Mouse (Mus musculus) urinary bladder, postnatal 10 days (tissue): ENCODE results near the gene Gria3.

Experiments
- DNase-seq: peaks from one replicate; pipeline ENCODE4 v3.0.0; 2022; ENCODE audit warnings: low spot score

The Gria3 gene

DNA sequence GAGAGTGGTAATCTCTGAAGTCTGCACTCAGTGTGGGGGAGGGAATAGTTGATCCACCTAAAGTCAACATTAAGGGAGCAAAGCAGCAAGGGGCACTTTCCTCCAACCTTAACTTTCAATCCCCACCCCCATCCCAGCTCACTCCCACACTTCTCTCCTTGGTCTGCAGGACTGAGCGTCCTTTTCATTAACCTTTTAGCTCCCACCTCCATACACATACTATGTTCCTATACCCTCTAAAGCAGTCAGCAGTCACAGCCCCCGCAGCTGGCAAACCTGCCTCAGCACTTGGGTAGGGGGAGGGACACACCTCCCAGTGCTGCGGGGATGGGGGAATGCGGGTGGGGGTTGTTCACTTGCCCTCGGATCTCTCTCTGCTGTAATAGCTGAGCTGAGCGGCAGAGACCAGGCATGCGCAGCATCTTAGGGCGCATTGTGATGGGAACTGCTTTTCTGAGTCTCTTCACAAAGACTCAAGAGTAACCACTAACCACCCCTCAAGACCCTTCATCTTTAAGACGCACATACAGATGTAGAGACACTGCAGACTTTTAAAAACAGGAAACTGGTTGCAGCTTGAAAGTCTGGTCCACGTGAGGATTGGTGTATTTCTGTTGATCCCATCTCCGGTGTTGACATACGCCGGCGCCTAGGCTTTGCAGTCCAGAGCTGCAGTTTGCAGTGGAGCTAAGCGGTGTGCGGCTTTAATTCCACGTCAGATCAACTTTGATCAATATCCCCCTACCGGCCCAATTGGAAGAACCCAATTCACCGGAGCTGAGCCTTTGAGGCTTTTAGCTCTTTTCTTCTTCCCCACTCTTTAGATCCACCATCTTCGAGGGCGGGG lies at the start of gene Gria3:
TSS of gene Gria3 (plus strand) at position 797 of the 847 bp plus-strand sequence.
- DNase-seq: no peak

DNA sequence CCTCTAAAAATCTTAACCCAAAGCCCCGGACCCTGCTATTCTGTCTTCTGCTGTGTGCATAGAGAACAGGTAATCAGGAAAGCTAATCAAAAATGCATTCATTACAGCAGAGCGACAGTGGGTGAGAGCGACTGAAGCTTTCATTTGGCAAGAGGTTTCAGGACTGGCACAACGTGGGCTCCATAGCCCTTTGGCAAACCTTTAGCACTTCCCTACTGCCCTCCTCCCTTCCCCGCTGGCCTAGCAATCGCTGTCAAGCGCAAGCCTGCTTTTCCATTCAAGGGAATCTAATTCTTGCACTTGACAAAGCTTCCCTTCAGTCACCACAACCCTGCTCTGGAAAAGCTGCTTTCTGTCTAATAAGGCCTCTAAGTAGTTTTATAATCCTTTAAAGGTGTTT lies 13.6 kb upstream of the Gria3 start:
- DNase-seq: no peak

DNA sequence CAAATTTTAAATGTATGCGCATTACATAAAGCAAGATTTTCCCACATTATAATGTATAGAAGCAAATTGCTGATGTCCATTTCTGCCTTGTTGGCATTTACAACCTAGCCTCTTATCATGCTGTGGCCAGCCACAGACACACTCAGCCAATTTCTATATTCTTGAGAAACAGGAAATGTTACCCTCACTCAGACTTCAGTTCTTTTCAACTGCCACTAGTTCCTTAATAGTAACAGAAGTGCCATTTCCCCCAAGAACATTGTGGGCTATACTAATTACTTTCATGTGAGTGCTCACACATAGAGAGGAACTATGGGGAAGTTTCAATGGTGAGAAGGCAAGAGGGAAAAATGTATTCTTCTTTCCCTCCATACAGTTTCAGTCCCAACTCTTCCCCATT lies 11.6 kb upstream of the Gria3 start:
- DNase-seq: no peak

DNA sequence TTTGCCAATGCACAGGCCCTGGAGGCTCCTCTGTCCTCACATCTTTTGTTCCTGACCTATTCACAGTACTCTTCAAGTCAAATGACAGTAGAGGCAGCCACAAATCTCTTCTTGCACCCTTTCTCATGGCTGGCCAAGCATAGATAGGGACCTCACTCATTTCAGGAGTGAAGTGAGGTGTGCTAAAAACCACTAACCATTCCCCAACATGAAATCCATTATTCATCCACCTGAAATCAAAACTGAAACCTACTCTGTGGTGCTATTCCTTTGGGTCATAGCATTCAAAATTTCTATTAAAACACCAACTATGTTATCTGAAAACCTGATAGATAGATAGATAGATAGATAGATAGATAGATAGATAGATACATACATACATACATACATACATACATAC lies 2.2 kb upstream of the Gria3 start:
- DNase-seq: no peak

DNA sequence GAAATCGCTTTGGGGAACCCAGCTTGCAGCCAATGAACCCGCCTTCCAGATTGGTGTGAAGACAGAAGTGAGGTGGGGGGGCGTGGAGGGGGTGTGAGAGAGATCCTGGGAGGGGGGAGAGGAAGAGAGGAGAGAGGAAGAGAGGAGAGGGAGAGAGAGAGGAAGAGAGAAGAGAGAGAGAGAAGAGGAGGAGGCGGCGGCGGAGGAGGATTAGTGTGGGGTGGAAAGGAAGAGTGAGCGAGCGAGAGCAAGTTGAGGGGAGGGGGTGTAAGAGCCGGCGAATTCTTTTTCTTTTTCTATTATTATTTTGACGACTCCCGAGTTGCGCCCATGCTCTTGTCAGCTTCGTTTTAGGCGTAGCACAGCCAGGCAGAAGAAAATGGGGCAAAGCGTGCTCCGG lies 532 bp downstream of the Gria3 start:
- no peak for DNase-seq

DNA sequence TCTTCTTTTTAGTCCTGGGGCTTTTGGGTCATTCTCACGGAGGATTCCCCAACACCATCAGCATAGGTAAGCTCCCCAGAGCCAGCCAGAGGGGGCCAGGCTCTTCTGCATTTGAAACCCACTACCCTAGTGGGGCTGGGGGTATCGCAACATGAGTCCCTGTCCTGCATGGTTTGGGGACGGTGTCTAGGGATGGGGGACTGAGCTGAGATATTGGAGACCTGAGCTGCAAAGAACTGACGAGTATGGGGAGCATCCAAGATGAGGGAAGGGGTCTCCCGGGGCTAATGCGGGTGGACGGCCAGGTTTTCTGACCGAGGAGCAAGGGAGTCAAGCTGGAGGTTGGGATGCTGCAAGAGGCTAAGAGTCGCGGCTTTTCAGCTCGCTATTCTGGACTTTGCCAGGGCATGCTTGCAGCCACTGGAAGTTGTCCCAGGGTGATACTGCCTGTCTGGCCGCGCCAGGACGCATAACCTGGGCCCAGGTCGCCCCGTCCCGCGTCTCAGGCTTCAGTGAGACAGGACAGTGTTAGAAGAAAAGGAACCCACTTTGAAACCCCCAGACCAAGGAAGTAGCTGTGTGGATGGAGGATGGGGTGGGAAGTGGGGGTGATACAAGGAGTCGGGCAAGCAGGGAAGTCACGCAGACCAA lies 1.1 kb downstream of the Gria3 start:
- DNase-seq: no peak

DNA sequence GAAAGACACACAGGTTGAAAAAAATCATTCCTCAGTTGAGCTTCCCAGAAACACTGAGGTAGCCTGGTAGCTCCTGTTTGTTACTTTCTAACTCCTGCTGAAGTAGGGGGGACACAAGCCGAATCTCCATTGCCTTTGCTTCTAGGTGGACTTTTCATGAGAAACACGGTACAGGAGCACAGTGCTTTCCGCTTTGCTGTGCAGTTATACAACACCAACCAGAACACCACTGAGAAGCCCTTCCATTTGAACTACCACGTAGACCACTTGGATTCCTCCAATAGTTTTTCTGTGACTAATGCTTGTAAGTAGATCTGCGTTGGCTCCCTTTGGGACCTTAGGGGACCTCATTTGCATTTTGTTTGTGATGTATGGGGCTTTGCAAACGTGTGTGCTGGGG lies 2.0 kb downstream of the Gria3 start:
- DNase-seq: no peak

DNA sequence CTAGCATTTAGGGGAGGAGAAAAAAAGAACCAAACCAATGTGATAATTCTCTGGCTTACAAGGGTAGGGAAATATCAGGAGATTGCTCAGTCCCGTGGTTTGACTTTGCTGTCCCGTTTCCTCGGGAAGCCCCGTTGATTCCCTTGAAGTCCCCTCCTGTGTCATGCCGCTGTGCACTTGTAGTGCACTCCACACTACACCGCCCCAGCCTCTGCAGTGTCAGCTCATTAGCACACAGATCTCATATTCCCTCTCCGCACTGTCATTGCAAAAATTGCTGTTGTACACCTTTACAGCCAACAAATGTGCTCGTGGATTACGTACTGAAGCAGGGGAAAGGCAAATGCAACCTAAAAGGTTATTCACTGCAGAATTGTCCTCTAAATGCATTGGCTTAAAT lies 5.6 kb downstream of the Gria3 start:
- DNase-seq: no peak

DNA sequence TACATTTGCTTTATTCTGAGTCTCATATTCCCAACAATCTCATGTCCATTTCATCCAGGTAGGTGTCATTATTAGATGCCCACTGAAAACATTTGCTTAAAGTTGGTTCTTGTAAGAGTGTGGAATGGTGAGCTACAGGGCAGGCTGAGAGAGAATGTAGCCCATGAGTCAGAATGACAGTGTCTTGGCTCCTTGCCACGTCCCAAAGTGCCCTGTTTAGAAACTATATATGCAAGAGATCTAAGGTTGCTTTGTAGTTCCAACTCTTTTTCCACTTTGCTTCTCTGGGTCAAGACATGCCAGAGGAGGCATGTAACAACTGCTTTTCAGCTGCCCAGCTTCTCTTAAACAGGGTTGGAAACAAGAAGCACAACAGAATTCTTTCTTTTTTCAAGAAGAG lies 9.1 kb downstream of the Gria3 start:
- DNase-seq: no peak

DNA sequence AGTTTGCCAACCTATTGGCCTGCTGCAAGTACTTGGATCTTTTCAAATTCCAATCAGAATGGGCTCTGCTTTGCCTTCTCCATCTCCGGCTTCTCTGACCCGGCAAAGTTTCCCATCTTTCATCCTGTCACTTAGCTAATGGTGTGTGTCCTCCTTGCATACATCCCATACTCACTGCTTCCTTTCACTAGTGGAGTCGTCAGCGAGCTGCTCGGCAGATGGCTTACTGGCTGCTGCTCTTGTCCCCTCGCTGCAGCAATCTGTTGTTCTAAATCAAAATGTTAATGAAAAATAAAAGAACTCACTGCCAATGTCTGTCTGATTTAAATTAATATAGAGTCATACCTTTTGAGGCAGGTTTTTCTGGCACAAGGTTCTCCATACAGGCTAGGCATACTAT lies 25.0 kb downstream of the Gria3 start:
- no peak for DNase-seq

DNA sequence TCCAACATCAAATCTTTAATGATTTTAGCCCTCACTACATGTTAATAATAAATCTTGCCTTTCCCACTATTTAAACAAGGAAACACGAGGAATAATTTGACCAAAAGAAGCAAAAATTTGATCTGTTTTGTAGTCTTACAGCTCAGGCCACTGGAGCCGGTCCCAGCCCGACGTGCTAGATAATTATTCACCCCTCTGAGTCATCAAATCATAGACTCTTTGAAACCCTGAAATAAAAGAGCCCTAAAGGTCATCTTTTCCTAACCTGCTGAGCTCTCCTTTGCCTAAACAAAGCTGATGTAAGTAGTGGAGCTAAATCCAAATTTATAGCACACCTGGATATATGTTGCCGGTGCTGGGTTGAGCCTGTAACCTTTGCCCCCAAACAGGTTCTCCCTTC lies 27.4 kb downstream of the Gria3 start:
- DNase-seq: no peak

DNA sequence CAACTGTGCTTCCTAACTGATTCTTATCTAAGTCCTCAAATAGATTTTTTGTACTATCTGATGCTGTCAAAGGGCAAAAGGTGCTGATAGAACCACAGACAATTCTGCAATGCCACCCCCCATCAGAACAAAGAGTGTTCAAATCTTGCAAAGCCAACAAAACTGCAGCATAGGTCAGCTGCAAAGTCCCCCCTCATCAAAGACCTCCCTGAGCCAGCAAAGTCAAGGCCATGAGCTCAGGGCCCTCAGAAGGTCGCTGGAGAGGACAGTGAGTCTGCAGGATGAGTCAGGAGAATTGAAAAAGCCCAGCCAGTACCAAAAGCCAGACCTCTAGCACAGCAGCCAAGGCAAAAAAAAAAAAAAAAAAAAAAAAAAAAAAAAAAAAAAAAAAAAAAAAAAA lies 34.9 kb downstream of the Gria3 start:
- no peak for DNase-seq

DNA sequence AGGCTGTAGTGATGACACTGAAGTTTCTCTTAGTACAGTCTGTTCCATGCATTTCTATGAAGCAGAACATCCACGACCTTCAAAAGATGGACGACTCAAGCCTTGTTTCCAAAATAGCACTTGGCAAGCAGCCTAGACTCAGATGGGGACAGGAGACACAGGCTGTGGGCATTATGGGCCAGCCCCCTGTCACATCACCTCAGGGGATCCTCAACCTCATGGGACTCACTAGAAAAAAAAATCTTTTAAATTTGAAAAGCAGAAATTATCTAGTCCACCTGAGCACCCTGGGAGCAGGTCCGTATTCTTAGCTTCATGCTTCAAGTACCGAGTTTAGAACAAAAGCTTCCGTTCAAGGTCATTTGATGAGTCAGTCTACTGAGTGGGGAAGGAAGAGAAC lies 38.2 kb downstream of the Gria3 start:
- DNase-seq: no peak

DNA sequence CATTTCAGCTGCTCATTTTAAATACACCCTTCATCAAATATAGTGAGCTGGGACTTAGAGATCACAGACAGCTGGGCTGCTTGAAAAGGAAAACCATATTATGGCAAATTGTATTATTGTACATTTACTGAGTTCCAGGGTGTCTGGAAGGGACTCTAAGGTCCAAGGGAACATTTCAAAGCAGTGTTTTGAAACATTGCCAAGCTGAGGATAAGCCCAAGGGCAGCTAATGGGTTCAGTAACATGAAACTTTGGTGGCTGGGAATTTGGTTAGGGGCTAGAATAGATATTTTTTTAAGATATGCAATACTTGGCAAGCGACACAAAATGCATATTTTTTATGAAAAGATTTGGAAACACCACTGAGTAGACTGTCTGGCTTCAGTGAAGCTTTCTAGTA lies 48.2 kb downstream of the Gria3 start:
- no peak for DNase-seq

DNA sequence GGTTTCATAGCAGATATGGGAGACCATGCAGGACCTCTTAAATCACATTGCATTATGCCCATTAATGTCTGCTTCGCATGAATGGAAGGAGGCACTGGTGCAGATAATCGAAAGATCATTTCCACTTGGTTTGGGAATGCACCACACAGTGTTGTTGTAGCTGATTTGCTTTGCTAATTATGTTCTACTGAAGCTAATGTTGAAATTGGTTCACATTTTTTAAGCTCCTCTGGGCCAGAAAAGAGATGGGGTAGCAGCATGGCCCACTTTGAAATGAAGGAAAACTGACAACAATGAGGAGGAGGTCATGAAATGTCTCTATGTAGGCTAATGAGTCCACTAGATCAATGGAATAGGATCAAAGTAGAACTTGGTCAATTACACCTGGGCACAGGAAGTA lies 76.8 kb downstream of the Gria3 start:
- DNase-seq: no peak

DNA sequence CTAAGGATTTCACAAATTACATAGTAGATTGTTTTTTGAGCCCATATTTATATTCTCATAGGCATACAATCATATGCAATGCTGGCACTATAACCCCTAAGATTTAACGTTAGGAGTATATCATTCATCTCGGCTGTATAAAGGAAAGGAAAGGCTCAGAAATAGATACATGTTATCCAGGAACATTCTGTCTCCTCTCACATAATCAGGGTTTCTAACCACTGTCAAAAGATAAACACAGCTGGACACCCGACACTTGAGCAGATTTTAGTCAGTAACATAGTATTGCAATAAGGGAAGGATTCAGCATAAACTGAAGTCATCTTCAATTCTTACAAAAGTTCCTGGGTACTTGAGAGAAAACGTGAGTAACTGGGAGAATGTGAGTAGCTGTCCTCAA lies 95.9 kb downstream of the Gria3 start:
- DNase-seq: no peak

DNA sequence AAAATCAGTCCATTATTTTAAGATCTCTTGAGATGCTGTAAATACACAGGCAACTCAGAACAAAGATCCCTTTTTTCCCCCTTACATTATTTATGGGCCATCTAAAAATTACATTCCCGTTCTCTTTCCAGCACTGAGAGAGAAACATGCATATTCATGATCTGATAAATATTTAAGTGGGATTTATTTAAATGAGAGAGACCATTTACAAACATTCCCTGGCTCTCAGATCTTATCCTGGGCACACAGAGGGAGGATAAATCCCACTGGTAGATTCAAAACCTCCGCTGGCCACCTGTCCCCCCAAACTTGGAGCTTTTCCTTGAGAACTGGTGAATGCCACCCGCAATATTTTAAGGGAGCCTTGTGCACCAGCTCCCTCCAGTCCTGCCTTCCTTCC lies 104.7 kb downstream of the Gria3 start:
- no peak for DNase-seq

DNA sequence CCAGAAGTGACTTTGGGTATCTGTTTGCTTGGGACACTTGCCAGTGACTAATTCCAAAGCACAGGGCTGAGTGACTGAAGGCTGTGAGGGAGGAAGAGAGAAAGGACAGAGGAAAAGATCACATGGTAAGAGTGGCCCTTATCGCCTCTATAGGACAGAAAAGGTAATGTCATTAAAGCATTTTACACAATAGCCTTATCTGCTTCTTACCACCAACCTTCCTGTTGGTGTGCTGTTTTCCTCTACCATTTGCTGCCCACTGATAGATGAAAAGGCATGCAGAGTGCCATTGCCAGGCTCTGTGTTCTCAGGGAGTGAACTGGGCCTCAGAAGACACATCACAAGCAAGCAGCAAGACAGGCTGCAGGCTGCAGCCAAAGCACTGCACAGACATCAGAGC lies 107.3 kb downstream of the Gria3 start:
- DNase-seq: no peak

DNA sequence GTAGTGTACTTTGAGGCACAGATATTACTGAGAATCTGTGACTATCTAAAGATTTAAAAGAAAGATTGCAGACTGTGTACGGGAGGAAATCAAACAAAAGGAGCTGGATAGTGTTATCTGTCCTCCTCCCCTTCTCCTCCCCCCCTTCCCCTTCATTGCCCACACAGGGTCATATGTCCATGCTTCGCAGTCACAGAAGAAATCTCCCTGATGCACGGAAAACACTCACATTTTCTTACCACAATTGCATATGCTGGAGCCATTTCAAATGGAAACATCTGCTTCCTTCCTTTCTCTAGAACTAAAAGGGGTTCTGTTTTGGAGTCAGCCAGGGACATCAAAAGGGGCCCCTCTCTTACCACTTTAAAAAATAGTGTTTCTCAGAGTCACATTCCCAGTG lies 114.3 kb downstream of the Gria3 start:
- no peak for DNase-seq

DNA sequence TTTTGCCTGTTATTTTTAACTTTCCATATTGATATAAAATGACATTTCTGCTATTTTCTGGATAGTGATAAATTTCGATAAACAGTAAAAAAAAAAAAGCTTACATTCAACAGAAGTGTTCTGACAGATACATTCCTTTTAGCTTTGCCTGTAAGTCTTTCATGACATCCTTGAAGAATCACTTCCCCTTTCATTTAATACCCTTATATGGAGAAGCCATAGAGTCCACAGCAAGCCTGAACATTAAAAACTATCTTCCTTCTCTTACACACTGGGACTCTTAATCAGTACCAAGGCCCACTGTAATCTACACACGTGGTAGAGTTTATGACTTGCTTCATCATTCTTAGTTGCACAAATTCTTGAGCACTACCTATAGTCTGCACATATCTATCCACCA lies 131.9 kb downstream of the Gria3 start:
- DNase-seq: no peak

DNA sequence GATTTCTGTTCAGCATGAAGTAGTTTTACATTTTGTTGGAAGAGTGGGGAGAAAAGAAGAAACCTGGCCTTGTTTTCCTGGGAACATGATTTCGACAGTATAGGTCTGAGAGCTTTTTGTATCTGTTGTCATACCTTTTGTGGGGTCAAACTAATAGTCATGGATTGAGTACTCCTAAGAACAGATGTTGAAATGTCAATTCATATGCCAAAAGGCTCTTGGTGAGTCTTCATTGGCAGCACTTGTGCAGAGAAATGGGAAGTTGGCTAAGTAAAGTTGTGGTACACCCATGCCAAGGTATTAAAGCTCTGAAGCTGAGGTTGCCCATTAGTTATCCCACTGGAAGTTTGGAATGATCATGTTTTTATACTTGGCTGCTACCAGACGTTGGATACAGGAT lies 135.2 kb downstream of the Gria3 start:
- DNase-seq: no peak

DNA sequence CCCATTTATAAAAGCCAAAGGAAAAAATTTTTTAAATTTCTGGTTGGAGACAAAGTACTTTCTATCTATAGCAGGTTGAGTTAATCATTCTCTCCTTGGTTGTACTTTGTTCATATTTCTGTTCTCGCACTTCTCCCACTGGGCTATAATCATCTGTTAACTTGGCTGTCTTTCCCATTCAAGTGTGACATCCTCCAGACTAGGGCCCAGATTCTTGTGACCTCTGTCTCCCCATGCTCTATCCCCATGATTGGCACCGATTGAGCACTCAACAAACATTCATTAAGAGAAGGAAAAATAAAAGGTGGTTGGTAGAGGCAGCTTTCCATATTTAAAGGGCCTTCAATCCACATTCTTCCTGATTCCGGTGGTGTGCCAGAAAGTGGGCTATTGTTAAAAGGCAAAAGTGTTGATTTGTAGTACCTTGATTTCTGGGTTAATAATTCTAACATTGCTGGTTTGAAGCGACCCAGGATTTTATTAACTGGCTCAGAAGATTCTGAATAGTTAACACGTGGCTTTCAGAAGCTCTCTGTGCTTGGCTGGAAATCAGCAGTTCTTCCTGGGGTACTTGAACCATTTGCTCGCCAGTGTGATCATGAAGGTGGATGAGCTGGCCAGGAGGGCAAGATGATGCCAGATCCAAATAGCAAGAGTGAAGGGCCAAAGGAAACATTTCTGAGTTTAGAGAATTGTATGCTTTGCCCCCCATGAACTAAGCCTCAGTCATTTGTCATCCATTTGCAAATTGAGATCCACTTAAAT lies 161.8 kb downstream of the Gria3 start:
- no peak for DNase-seq

DNA sequence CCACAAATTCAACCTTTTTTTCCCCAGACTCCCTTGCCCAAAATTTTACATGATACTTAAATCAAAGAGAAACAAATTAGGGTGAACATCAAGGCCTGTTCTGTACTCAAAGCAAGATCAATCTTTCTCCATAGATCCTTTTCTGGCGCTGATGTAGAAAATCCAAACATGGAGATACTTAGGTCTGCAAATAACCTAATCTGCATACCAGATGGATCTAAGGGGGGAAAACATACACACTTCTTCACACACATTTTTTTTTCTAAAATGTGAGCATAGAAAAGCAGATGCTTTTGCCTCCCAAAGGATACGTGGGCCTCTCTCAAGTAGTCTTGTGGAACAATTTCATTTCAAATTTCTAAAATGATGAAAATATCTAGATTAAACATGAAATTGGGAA lies 164.2 kb downstream of the Gria3 start:
- no peak for DNase-seq
